Mouse (Mus musculus): ENCODE results near the gene Cpxm1. TPM values are rescaled to one million over a fixed set of nuclear protein-coding genes. Genes with fewer than 3 reads are reported as not detected.
"Not testable (repeated sequence)": the region's sequence is repeated elsewhere in the genome, so short reads cannot be mapped to it uniquely, and the experiment has no call there.

Cpxm1 gene
- polyA plus RNA-seq, 1 experiment from 2014 or later, result 53.5 TPM

GRCm38 (mm10) chr2:130388796-130389195, 8.6 kb downstream of the Cpxm1 start:
- Histone ChIP-seq H3K4me2 (ENCODE audit: low read depth, low read length) (no peak overlapping the region), H3K9ac (ENCODE audit: low read length) (no peak overlapping the region), H3K4me3 (replicated peaks; ENCODE audit: low read length) (no peak overlapping the region), H3K4me1 (ENCODE audit: control insufficient read depth, insufficient read depth, low read length) (no peaks in the 10 kb centered on the region), H3K27me3 (ENCODE audit: control insufficient read depth, insufficient read depth, low read length) (no peaks in the 10 kb centered on the region), H3K27ac (ENCODE audit: low read length) (no peak overlapping the region), H3K36me3 (ENCODE audit: control insufficient read depth, insufficient read depth, low read length) (no peaks in the 10 kb centered on the region), H3K9me3 (replicated peaks; ENCODE audit: control insufficient read depth, low read length) (no peaks in the 10 kb centered on the region)
- no peak for ATAC-seq (ENCODE audit: insufficient read depth, low FRiP score)
- 87% methylated on average over 2 of the region's 2 CpGs for WGBS

- ATAC-seq (ENCODE audit: insufficient read depth, low FRiP score), result no peak
- H3K9ac ChIP-seq (ENCODE audit: low read length), result no peak overlapping the region
Observed at GRCm38 (mm10) chr2:130386212-130386611, 11.2 kb downstream of the Cpxm1 start.

GRCm38 (mm10) chr2:130383895-130384294, 13.5 kb downstream of the Cpxm1 start:
- 60% methylated on average over 6 of the region's 6 CpGs for WGBS
- no peaks in the 10 kb centered on the region for H3K9me3 ChIP-seq (replicated peaks; ENCODE audit: control insufficient read depth, low read length)
- H3K4me1 ChIP-seq (ENCODE audit: control insufficient read depth, insufficient read depth, low read length), result no peaks in the 10 kb centered on the region
- H3K36me3 ChIP-seq (ENCODE audit: control insufficient read depth, insufficient read depth, low read length), result no peaks in the 10 kb centered on the region
- H3K4me2 ChIP-seq (ENCODE audit: low read depth, low read length), result no peak overlapping the region
- H3K27me3 ChIP-seq (ENCODE audit: control insufficient read depth, insufficient read depth, low read length), result no peaks in the 10 kb centered on the region
- H3K27ac ChIP-seq (ENCODE audit: low read length), result no peak overlapping the region
- H3K4me3 ChIP-seq (replicated peaks; ENCODE audit: low read length), result no peak overlapping the region
- H3K9ac ChIP-seq (ENCODE audit: low read length), result no peak overlapping the region
- ATAC-seq (ENCODE audit: insufficient read depth, low FRiP score), result no peak

More at GRCm38 (mm10) chr2:130386212-130386611, 11.2 kb downstream of the Cpxm1 start:
- no peak overlapping the region for H3K27ac ChIP-seq (ENCODE audit: low read length)
- WGBS, result 43% methylated on average over 1 of the region's 1 CpGs
- no peaks in the 10 kb centered on the region for H3K27me3 ChIP-seq (ENCODE audit: control insufficient read depth, insufficient read depth, low read length)
- H3K9me3 ChIP-seq (replicated peaks; ENCODE audit: control insufficient read depth, low read length), result no peaks in the 10 kb centered on the region
- no peak overlapping the region for H3K4me3 ChIP-seq (replicated peaks; ENCODE audit: low read length)
- no peak overlapping the region for H3K4me2 ChIP-seq (ENCODE audit: low read depth, low read length)
- no peaks in the 10 kb centered on the region for H3K36me3 ChIP-seq (ENCODE audit: control insufficient read depth, insufficient read depth, low read length)
- no peaks in the 10 kb centered on the region for H3K4me1 ChIP-seq (ENCODE audit: control insufficient read depth, insufficient read depth, low read length)

- ATAC-seq (ENCODE audit: insufficient read depth, low FRiP score), result no peak
- H3K4me3 ChIP-seq (replicated peaks; ENCODE audit: low read length), result no peak overlapping the region
- H3K27me3 ChIP-seq (ENCODE audit: control insufficient read depth, insufficient read depth, low read length), result no peaks in the 10 kb centered on the region
- no peak overlapping the region for H3K27ac ChIP-seq (ENCODE audit: low read length)
- no peaks in the 10 kb centered on the region for H3K36me3 ChIP-seq (ENCODE audit: control insufficient read depth, insufficient read depth, low read length)
- no peak overlapping the region for H3K9ac ChIP-seq (ENCODE audit: low read length)
- WGBS, result 50% methylated on average over 3 of the region's 3 CpGs
- H3K4me1 ChIP-seq (ENCODE audit: control insufficient read depth, insufficient read depth, low read length), result no peaks in the 10 kb centered on the region
- no peaks in the 10 kb centered on the region for H3K9me3 ChIP-seq (replicated peaks; ENCODE audit: control insufficient read depth, low read length)
- H3K4me2 ChIP-seq (ENCODE audit: low read depth, low read length), result no peak overlapping the region
Observed at GRCm38 (mm10) chr2:130383205-130383604, 14.2 kb downstream of the Cpxm1 start.

- H3K27ac ChIP-seq (ENCODE audit: low read length), result no peak overlapping the region
- WGBS, result 74% methylated on average over 4 of the region's 4 CpGs
- no peaks in the 10 kb centered on the region for H3K4me1 ChIP-seq (ENCODE audit: control insufficient read depth, insufficient read depth, low read length)
- no peaks in the 10 kb centered on the region for H3K27me3 ChIP-seq (ENCODE audit: control insufficient read depth, insufficient read depth, low read length)
- H3K9ac ChIP-seq (ENCODE audit: low read length), result no peak overlapping the region
- ATAC-seq (ENCODE audit: insufficient read depth, low FRiP score), result no peak
- H3K9me3 ChIP-seq (replicated peaks; ENCODE audit: control insufficient read depth, low read length), result no peaks in the 10 kb centered on the region
- no peak overlapping the region for H3K4me3 ChIP-seq (replicated peaks; ENCODE audit: low read length)
- no peak overlapping the region for H3K4me2 ChIP-seq (ENCODE audit: low read depth, low read length)
- no peaks in the 10 kb centered on the region for H3K36me3 ChIP-seq (ENCODE audit: control insufficient read depth, insufficient read depth, low read length)
Observed at GRCm38 (mm10) chr2:130374951-130375350, 22.4 kb downstream of the Cpxm1 start.

- not testable (repeated sequence) for H3K9ac ChIP-seq (ENCODE audit: low read length); H3K4me3 ChIP-seq (replicated peaks; ENCODE audit: low read length); H3K4me2 ChIP-seq (ENCODE audit: low read depth, low read length); ATAC-seq (ENCODE audit: insufficient read depth, low FRiP score); H3K27ac ChIP-seq (ENCODE audit: low read length); H3K36me3 ChIP-seq (ENCODE audit: control insufficient read depth, insufficient read depth, low read length); H3K4me1 ChIP-seq (ENCODE audit: control insufficient read depth, insufficient read depth, low read length); H3K9me3 ChIP-seq (replicated peaks; ENCODE audit: control insufficient read depth, low read length); H3K27me3 ChIP-seq (ENCODE audit: control insufficient read depth, insufficient read depth, low read length)
- WGBS, result 36% methylated on average over 1 of the region's 1 CpGs
Observed at GRCm38 (mm10) chr2:130373026-130373425, 24.3 kb downstream of the Cpxm1 start.

GRCm38 (mm10) chr2:130367386-130367785, 30.0 kb downstream of the Cpxm1 start:
- Histone ChIP-seq H3K9ac (ENCODE audit: low read length) (no peak overlapping the region), H3K4me2 (ENCODE audit: low read depth, low read length) (no peak overlapping the region), H3K27me3 (ENCODE audit: control insufficient read depth, insufficient read depth, low read length) (peaks cover 8% of the 10 kb centered on the region), H3K4me3 (replicated peaks; ENCODE audit: low read length) (no peak overlapping the region), H3K27ac (ENCODE audit: low read length) (no peak overlapping the region), H3K4me1 (ENCODE audit: control insufficient read depth, insufficient read depth, low read length) (no peaks in the 10 kb centered on the region), H3K36me3 (ENCODE audit: control insufficient read depth, insufficient read depth, low read length) (no peaks in the 10 kb centered on the region), H3K9me3 (replicated peaks; ENCODE audit: control insufficient read depth, low read length) (no peaks in the 10 kb centered on the region)
- no peak for ATAC-seq (ENCODE audit: insufficient read depth, low FRiP score)
- WGBS, result 54% methylated on average over 4 of the region's 4 CpGs

GRCm38 (mm10) chr2:130365211-130366094, 31.9 kb downstream of the Cpxm1 start:
- ATAC-seq (ENCODE audit: insufficient read depth, low FRiP score), result no peak; the same call in 1 of the 2 replicates
- WGBS, result 15% methylated on average over 30 of the region's 30 CpGs
- H3K27ac ChIP-seq (ENCODE audit: low read length), result no peak overlapping the region

GRCm38 (mm10) chr2:130362511-130363026, 34.8 kb downstream of the Cpxm1 start:
- H3K36me3 ChIP-seq (ENCODE audit: control insufficient read depth, insufficient read depth, low read length), result no peaks in the 10 kb centered on the region
- no peak overlapping the region for H3K4me3 ChIP-seq (replicated peaks; ENCODE audit: low read length)
- no peak overlapping the region for H3K9ac ChIP-seq (ENCODE audit: low read length)
- H3K4me2 ChIP-seq (ENCODE audit: low read depth, low read length), result no peak overlapping the region
- no peaks in the 10 kb centered on the region for H3K9me3 ChIP-seq (replicated peaks; ENCODE audit: control insufficient read depth, low read length)
- H3K27ac ChIP-seq (ENCODE audit: low read length), result no peak overlapping the region
- peaks cover 32% of the 10 kb centered on the region for H3K27me3 ChIP-seq (ENCODE audit: control insufficient read depth, insufficient read depth, low read length)
- H3K4me1 ChIP-seq (ENCODE audit: control insufficient read depth, insufficient read depth, low read length), result 0 out of 2 replicates have a peak, but pooled peaks cover 2% of the 10 kb centered on the region
- ATAC-seq (ENCODE audit: insufficient read depth, low FRiP score), result no peak
- 9% methylated on average over 14 of the region's 14 CpGs for WGBS

More at GRCm38 (mm10) chr2:130365211-130366094, 31.9 kb downstream of the Cpxm1 start:
- Histone ChIP-seq H3K4me1 (ENCODE audit: control insufficient read depth, insufficient read depth, low read length) (0 out of 2 replicates have a peak, but pooled peaks cover 2% of the 10 kb centered on the region), H3K9ac (ENCODE audit: low read length) (peak overlapping the region; percentile 34; the same call in 1 of the 2 replicates), H3K9me3 (replicated peaks; ENCODE audit: control insufficient read depth, low read length) (no peaks in the 10 kb centered on the region), H3K27me3 (ENCODE audit: control insufficient read depth, insufficient read depth, low read length) (peaks cover 23% of the 10 kb centered on the region), H3K36me3 (ENCODE audit: control insufficient read depth, insufficient read depth, low read length) (no peaks in the 10 kb centered on the region), H3K4me2 (ENCODE audit: low read depth, low read length) (peak overlapping the region; percentile 52), H3K4me3 (replicated peaks; ENCODE audit: low read length) (peak overlapping the region; percentile 29)

Data from stomach, embryonic 16.5 days (tissue).